Mouse (Mus musculus) olfactory bulb, adult 2 months (tissue): ENCODE measurements at regions not wholly inside any gene's neighbourhood (a gene's known extent, or its start where the extent isn't known, plus 50 kb on each side); places are given as distances from the start of the nearest gene placed in this dataset.

ENCODE experiments used
- H3K27ac ChIP-seq: fragments of 200-500 bp; 2 replicates; pipeline ENCODE4 v1.5.1; 2012; ENCODE audit warnings: low read depth, low read length; ENCODE audit not compliant: insufficient read depth
- H3K4me1 ChIP-seq: fragments of 200-500 bp; 2 replicates; pipeline ENCODE4 v1.6.1; 2012; ENCODE audit warnings: low read length; ENCODE audit not compliant: control insufficient read depth, insufficient read depth
- H3K4me3 ChIP-seq: fragments of 200-500 bp; 2 replicates; pipeline ENCODE4 v1.5.1; 2012; ENCODE audit warnings: mild to moderate bottlenecking, low read depth, low read length, moderate library complexity; ENCODE audit not compliant: insufficient read depth
- CTCF ChIP-seq: fragments of 200-500 bp; IDR thresholded peaks from 2 replicates; pipeline ENCODE4 v1.5.1; 2012; ENCODE audit warnings: low read depth, mild to moderate bottlenecking, low read length, moderate library complexity; ENCODE audit not compliant: insufficient read depth
- POLR2A ChIP-seq: fragments of 200-500 bp; IDR thresholded peaks from 2 replicates; pipeline ENCODE4 v1.6.1; 2012; ENCODE audit warnings: mild to moderate bottlenecking, low read depth, low read length, moderate library complexity; ENCODE audit not compliant: insufficient read depth
- WGBS: fragments of 180-500 bp; shearing (Covaris S2); methylation state at CpG from one replicate; pipeline ENCODE4 v1.1.7; 2018; 5-methylcytosine and 5-hydroxymethylcytosine counted together

- Histone ChIP-seq H3K4me3 (no peak overlapping the region), H3K4me1 (peaks cover 4% of the 10 kb centered on the region; the same call in 1 of the 2 replicates), H3K27ac (no peak overlapping the region)
- 83% methylated on average over 4 of the region's 4 CpGs for WGBS
- no peak for TF ChIP-seq CTCF
- no peak for TF ChIP-seq POLR2A
These were observed 297.7 kb upstream of the Tgfbr2 start for GRCm38 (mm10) chr9:116472855-116473254.

- Histone ChIP-seq H3K27ac (no peak overlapping the region), H3K4me3 (no peak overlapping the region), H3K4me1 (peaks cover 4% of the 10 kb centered on the region; the same call in 1 of the 2 replicates)
- 34% methylated on average over 10 of the region's 10 CpGs for WGBS
- TF ChIP-seq POLR2A (no peak), CTCF (no peak)
These were observed 293.6 kb upstream of the Tgfbr2 start for GRCm38 (mm10) chr9:116468569-116469250.

- TF ChIP-seq CTCF (no peak), POLR2A (no peak)
- no peak overlapping the region for H3K27ac ChIP-seq
- H3K4me3 ChIP-seq, result no peak overlapping the region
- peaks cover 4% of the 10 kb centered on the region; the same call in 1 of the 2 replicates for H3K4me1 ChIP-seq
- 95% methylated on average over 7 of the region's 7 CpGs for WGBS
These were observed 291.2 kb upstream of the Tgfbr2 start for GRCm38 (mm10) chr9:116466336-116466735.

GRCm38 (mm10) chr9:116464626-116465025, 289.5 kb upstream of the Tgfbr2 start:
- Histone ChIP-seq H3K4me1 (peaks cover 4% of the 10 kb centered on the region; the same call in 1 of the 2 replicates), H3K4me3 (no peak overlapping the region), H3K27ac (no peak overlapping the region)
- 70% methylated on average over 2 of the region's 2 CpGs for WGBS
- TF ChIP-seq CTCF (no peak), POLR2A (no peak)

- TF ChIP-seq CTCF (no peak), POLR2A (no peak)
- WGBS, result 80% methylated on average over 2 of the region's 2 CpGs
- H3K27ac ChIP-seq, result no peak overlapping the region
- H3K4me1 ChIP-seq, result no peaks in the 10 kb centered on the region
- H3K4me3 ChIP-seq, result no peak overlapping the region
These were observed 287.1 kb upstream of the Tgfbr2 start for GRCm38 (mm10) chr9:116462232-116462631.

- no peak for TF ChIP-seq POLR2A
- no peak for TF ChIP-seq CTCF
- Histone ChIP-seq H3K4me3 (no peak overlapping the region), H3K27ac (no peak overlapping the region), H3K4me1 (no peaks in the 10 kb centered on the region)
- WGBS, result 84% methylated on average over 2 of the region's 2 CpGs
These were observed 284.9 kb upstream of the Tgfbr2 start for GRCm38 (mm10) chr9:116460022-116460421.

GRCm38 (mm10) chr9:116452050-116452449, 276.9 kb upstream of the Tgfbr2 start:
- 79% methylated on average over 4 of the region's 4 CpGs for WGBS
- H3K4me1 ChIP-seq, result no peaks in the 10 kb centered on the region
- TF ChIP-seq POLR2A (no peak), CTCF (no peak)
- H3K4me3 ChIP-seq, result no peak overlapping the region
- no peak overlapping the region for H3K27ac ChIP-seq

- Histone ChIP-seq H3K27ac (no peak overlapping the region), H3K4me3 (no peak overlapping the region), H3K4me1 (no peaks in the 10 kb centered on the region)
- TF ChIP-seq POLR2A (no peak), CTCF (no peak)
- 91% methylated on average over 4 of the region's 4 CpGs for WGBS
These were observed 275.7 kb upstream of the Tgfbr2 start for GRCm38 (mm10) chr9:116450829-116451228.

GRCm38 (mm10) chr9:116447734-116448133, 272.6 kb upstream of the Tgfbr2 start:
- no peaks in the 10 kb centered on the region for H3K4me1 ChIP-seq
- no peak overlapping the region for H3K27ac ChIP-seq
- TF ChIP-seq CTCF (no peak), POLR2A (no peak)
- H3K4me3 ChIP-seq, result no peak overlapping the region
- 86% methylated on average over 6 of the region's 6 CpGs for WGBS
